ENCODE assay signal across 27 mouse cellular contexts in the genomic region with DNA sequence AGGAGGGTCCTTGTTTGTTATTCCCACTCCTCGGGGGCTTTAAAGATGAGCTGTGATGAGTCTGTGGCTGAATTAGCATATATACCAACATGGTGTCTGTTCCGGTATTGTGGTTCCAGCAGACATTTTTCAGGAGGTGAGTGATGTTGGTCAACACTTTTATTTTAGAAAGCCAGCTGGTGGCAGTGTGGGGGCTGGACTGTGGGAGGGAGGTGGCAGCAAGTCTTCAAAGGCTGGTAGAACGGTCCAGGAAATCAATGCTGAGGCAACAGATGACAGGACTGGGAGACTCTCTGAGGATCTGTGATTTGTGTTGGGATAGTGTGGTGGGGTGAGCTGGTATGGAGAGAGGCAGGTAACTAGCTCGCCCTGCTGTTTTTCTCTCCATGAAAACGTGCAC. TPM values are rescaled to one million over a fixed set of nuclear protein-coding genes. Genes with fewer than 3 reads are reported as not detected.
DNase-seq lines count a peak whose midpoint lies in the region; ATAC-seq and TF ChIP-seq lines count a peak whose summit lies in the region.
"Had no signal": no experiment of that assay in that cellular context is flagged by ENCODE, and none has a peak within 500 bp of the region (broad histone marks: within the 10 kb centered on the region; RNA-seq: fewer than 3 reads in every experiment).

No protein-coding gene starts in this region.

- no peak for TF ChIP-seq CTCF in cortical plate, adult 2 months (IDR thresholded peaks at IDR 0.05; ENCODE audit: extremely low read depth, insufficient read depth, low read length)

- peaks cover 44% of the 10 kb centered on the region for H3K4me1 ChIP-seq in cortical plate, adult 2 months (ENCODE audit: control insufficient read depth, insufficient read depth, low read length)
- peaks cover 55% of the 10 kb centered on the region for H3K4me1 ChIP-seq in forebrain, embryonic 15.5 days

- H3K27ac ChIP-seq in cortical plate, adult 2 months (ENCODE audit: insufficient read depth, low read length) = peak overlapping the region; percentile 16; the same call in 1 of the 2 replicates
- H3K27ac ChIP-seq in forebrain, embryonic 15.5 days (replicated peaks) = no peak overlapping the region
- H3K27ac ChIP-seq: forebrain, embryonic 13.5 days; heart, adult 2 months; heart, embryonic 13.5 days; hindbrain, embryonic 14.5 days; limb, embryonic 12.5 days; liver, embryonic 15.5 days; midbrain, embryonic 10.5 days; midbrain, embryonic 15.5 days had no signal

- H3K36me3 ChIP-seq in myocyte (ENCODE audit: control insufficient read depth, insufficient read depth) = no peaks in the 10 kb centered on the region
- no peaks in the 10 kb centered on the region for H3K36me3 ChIP-seq in forebrain, embryonic 15.5 days
- H3K36me3 ChIP-seq: heart, embryonic 13.5 days; limb, embryonic 12.5 days; liver, embryonic 15.5 days; midbrain, embryonic 10.5 days; midbrain, embryonic 15.5 days had no signal

- peaks cover 41% of the 10 kb centered on the region for H3K79me2 ChIP-seq in myocyte (ENCODE audit: control insufficient read depth, insufficient read depth)

- H3K9me3 ChIP-seq in forebrain, embryonic 15.5 days = no peaks in the 10 kb centered on the region
- H3K9me3 ChIP-seq: forebrain, embryonic 13.5 days; heart, embryonic 13.5 days; limb, embryonic 12.5 days; liver, embryonic 15.5 days; midbrain, embryonic 10.5 days; midbrain, embryonic 15.5 days had no signal

- peak overlapping the region; percentile 4 for H3K4me2 ChIP-seq in myocyte (ENCODE audit: low read depth)
- H3K4me2 ChIP-seq in forebrain, embryonic 15.5 days (replicated peaks) = no peak overlapping the region
- H3K4me2 ChIP-seq: forebrain, embryonic 13.5 days; heart, embryonic 13.5 days; hindbrain, embryonic 14.5 days; limb, embryonic 12.5 days; liver, embryonic 15.5 days; lung, embryonic 14.5 days; midbrain, embryonic 15.5 days had no signal

- H3ac ChIP-seq in myocyte (ENCODE audit: control insufficient read depth, insufficient read length) = no peak overlapping the region

- no peak overlapping the region for H3K4me3 ChIP-seq in cortical plate, adult 2 months (ENCODE audit: insufficient read depth, low read length)
- no peak overlapping the region for H3K4me3 ChIP-seq in myocyte
- no peak overlapping the region for H3K4me3 ChIP-seq in forebrain, embryonic 15.5 days
- H3K4me3 ChIP-seq: forebrain, embryonic 13.5 days; heart, adult 2 months; heart, embryonic 13.5 days; limb, embryonic 12.5 days; liver, embryonic 15.5 days; midbrain, embryonic 10.5 days; midbrain, embryonic 15.5 days had no signal

- intact Hi-C loops in left cerebral cortex, postnatal 36 days (cut with DNase I) = loop anchor here (2.0 to 5.0 kb wide), 2 partner anchors 40 to 85 kb away; partner anchors contain the start of gene Arntl

- peak; percentile 28 to 61 for DNase-seq in layer of hippocampus, adult 18-20 months (ENCODE audit: low spot score in 2 of 2)
- no peak for DNase-seq in layer of hippocampus, postnatal 14 days (ENCODE audit: low spot score in 2 of 2)
- DNase-seq in left cerebral cortex, postnatal 36 days (ENCODE audit: low spot score in 2 of 2) = peak; percentile 70 to 75
- no peak for DNase-seq in left cerebral cortex, adult 11 months (ENCODE audit: low spot score)
- DNase-seq: adrenal gland, postnatal 36 days; cerebellum, adult 2 months; cerebellum, postnatal 14 days; heart, adult 2 months; heart, postnatal 10 days; kidney, adult 11 months; kidney, postnatal 14 days; lung, embryonic 14.5 days; lung, postnatal 14 days; thymus, adult 2 months; thymus, postnatal 36 days had no signal

- 83% methylated on average over 5 of the region's 5 CpGs for WGBS in forebrain, embryonic 15.5 days

- H3K27me3 ChIP-seq in myocyte (ENCODE audit: control insufficient read depth, insufficient read depth, insufficient read length) = no peaks in the 10 kb centered on the region
- no peaks in the 10 kb centered on the region for H3K27me3 ChIP-seq in forebrain, embryonic 15.5 days
- H3K27me3 ChIP-seq: forebrain, embryonic 13.5 days; heart, embryonic 13.5 days; limb, embryonic 12.5 days; liver, embryonic 15.5 days; midbrain, embryonic 15.5 days had no signal

- no peak for ATAC-seq in forebrain, embryonic 15.5 days (replicated peaks)
- ATAC-seq: CD4-positive, CD25-positive, alpha-beta regulatory T cell, adult 4 months; forebrain, embryonic 13.5 days; inflammation-experienced regulatory T-cells, adult 6 months; midbrain, embryonic 15.5 days had no signal

- no peak overlapping the region for H3K9ac ChIP-seq in forebrain, embryonic 15.5 days (replicated peaks)
- H3K9ac ChIP-seq: forebrain, embryonic 13.5 days; heart, embryonic 13.5 days; hindbrain, embryonic 14.5 days; limb, embryonic 12.5 days; liver, embryonic 15.5 days; lung, embryonic 14.5 days; midbrain, embryonic 15.5 days had no signal

- TF ChIP-seq POLR2A in cortical plate, adult 2 months (IDR thresholded peaks at IDR 0.05; ENCODE audit: extremely low read depth, insufficient read depth, low read length) = no peak
- no peak for TF ChIP-seq POLR2A in myocyte (IDR thresholded peaks at IDR 0.05; ENCODE audit: insufficient read length, low read depth)

TF ChIP-seq in myocyte, 11 proteins besides CTCF, POLR2A, EP300 and RAD21:
- peak; percentile 18 for TF ChIP-seq TCF12 (IDR thresholded peaks at IDR 0.05; ENCODE audit: insufficient read depth, poor library complexity, severe bottlenecking)
- TF ChIP-seq MYOG (IDR thresholded peaks at IDR 0.05; ENCODE audit: control insufficient read depth in 1 of 3, insufficient read depth in 1 of 3, insufficient read length in 2 of 3, low read depth in 2 of 3) = peak in 1 of 3 experiments; percentile 15
- TF ChIP-seq REST (IDR thresholded peaks at IDR 0.05; ENCODE audit: insufficient read depth, insufficient read length) = no peak
- TF ChIP-seq MYOD1 (IDR thresholded peaks at IDR 0.05; ENCODE audit: control insufficient read depth in 1 of 3, insufficient read length in 2 of 3, low read depth in 2 of 3) = peak in 2 of 3 experiments; percentile 5 to 52
- TF ChIP-seq CEBPB (IDR thresholded peaks at IDR 0.05; ENCODE audit: insufficient read depth, poor library complexity, severe bottlenecking) = no peak
TF ChIP-seq in myocyte: peak in this region for 3.

RNA-seq across cellular contexts. Expression of gene Arntl, which starts 39.9 kb away (rescaled TPM):
- 10 to 100 TPM; 40.1 TPM for total RNA-seq in layer of hippocampus, adult 18-20 months (2021)
- 10 to 100 TPM; 23.5 to 28.6 TPM for total RNA-seq in layer of hippocampus, postnatal 14 days (2021)
- total RNA-seq in left cerebral cortex, postnatal 36 days (2021) = 10 to 100 TPM; 34.9 to 39.3 TPM
- polyA plus RNA-seq in cortical plate, adult 2 months (2012; rRNA removed) = 30.4 and 34.6 TPM in 2 replicates
- polyA plus RNA-seq in myocyte (2012; fragmentation: generic; extraction: Trizol) = 10.5 TPM
- polyA plus RNA-seq in forebrain, embryonic 15.5 days (2015; fragmentation: Nextera tagmentation; extraction: Ambion mirVana) = 16.0 and 16.2 TPM in 2 replicates

Comparison
In these comparisons a context has a peak if more than half of its experiments do, and no peak if none do; other contexts are left out.
1. DNase-seq: peak in layer of hippocampus, adult 18-20 months (2 of 2) and left cerebral cortex, postnatal 36 days (2 of 2); none in layer of hippocampus, postnatal 14 days (0 of 2) and left cerebral cortex, adult 11 months (single experiment).